Mouse (Mus musculus): ENCODE measurements around the gene Rara. TPM values are rescaled to one million over a fixed set of nuclear protein-coding genes. Genes with fewer than 3 reads are reported as not detected.

Rara gene
- total and polyA plus RNA-seq, 3 experiments, result 12.1 to 13.7 TPM; not detected in 1

- TF ChIP-seq GATA1 (IDR thresholded peaks at IDR 0.05; ENCODE audit: low read depth, low read length) (no peak; the same call in 1 of the 2 replicates), EP300 (IDR thresholded peaks at IDR 0.05; ENCODE audit: low read depth in 1 of 2, low read length in 2 of 2) (no peak), POLR2AphosphoS2 (IDR thresholded peaks at IDR 0.05; ENCODE audit: low read length) (0 out of 2 replicates have a peak, but pooled peaks have one; percentile 32), ZC3H11A (IDR thresholded peaks at IDR 0.05; ENCODE audit: low read depth, low read length) (peak; percentile 95)
Measured at GRCm38 (mm10) chr11:98974871-98975719, 47.5 kb downstream of the Rara start (continued).

GRCm38 (mm10) chr11:98978526-98979148, 51.0 kb downstream of the Rara start:
- H3K4me1 ChIP-seq (ENCODE audit: control insufficient read depth in 1 of 2, insufficient read depth in 2 of 2, low read length in 2 of 2), result peaks cover 0 to 6% of the 10 kb centered on the region in 2 experiments; a peak in 3 of 4 replicates
- H3K27ac ChIP-seq (ENCODE audit: control insufficient read depth, low read depth, low read length), result no peak overlapping the region
- no peak overlapping the region for H3K9ac ChIP-seq (ENCODE audit: control insufficient read depth, low read depth, low read length, poor library complexity, severe bottlenecking)
- no peaks in the 10 kb centered on the region for H3K79me2 ChIP-seq (ENCODE audit: control insufficient read depth, insufficient read depth, low read length, poor library complexity)
- H3K36me3 ChIP-seq (ENCODE audit: control insufficient read depth in 1 of 2, insufficient read depth in 2 of 2, low read length in 2 of 2), result 0 out of 4 replicates have a peak, but pooled peaks cover 0 to 3% of the 10 kb centered on the region in 2 experiments
- H3K9me3 ChIP-seq (replicated peaks; ENCODE audit: insufficient read depth, low read length), result no peaks in the 10 kb centered on the region
- no peak for TF ChIP-seq JUND (IDR thresholded peaks at IDR 0.05; ENCODE audit: low read depth, low read length)
- no peak for TF ChIP-seq TCF12 (IDR thresholded peaks at IDR 0.05; ENCODE audit: low read depth, low read length)
- no peak for TF ChIP-seq USF1 (IDR thresholded peaks at IDR 0.05; ENCODE audit: low read depth, low read length)
- TF ChIP-seq MXI1 (IDR thresholded peaks at IDR 0.05; ENCODE audit: low read depth, low read length), result no peak
- no peak for TF ChIP-seq ZMIZ1 (IDR thresholded peaks at IDR 0.05; ENCODE audit: low read depth, low read length)
- TF ChIP-seq GABPA (IDR thresholded peaks at IDR 0.05; ENCODE audit: low read depth, low read length), result no peak
- TF ChIP-seq MAX (IDR thresholded peaks at IDR 0.05; ENCODE audit: low read length), result no peak
- TF ChIP-seq POLR2A (IDR thresholded peaks at IDR 0.05; ENCODE audit: control insufficient read depth in 1 of 2, insufficient read depth in 1 of 2, low read depth in 1 of 2, low read length in 2 of 2, poor library complexity in 1 of 2), result no peak
- TF ChIP-seq RAD21 (IDR thresholded peaks at IDR 0.05; ENCODE audit: low read depth, low read length), result no peak
- no peak for TF ChIP-seq POLR2AphosphoS2 (IDR thresholded peaks at IDR 0.05; ENCODE audit: low read length)
- TF ChIP-seq POLR2AphosphoS5 (IDR thresholded peaks at IDR 0.05; ENCODE audit: borderline replicate concordance, low read depth, low read length), result no peak
- no peak for TF ChIP-seq MYC (IDR thresholded peaks at IDR 0.05; ENCODE audit: low read depth, low read length)
- TF ChIP-seq NRF1 (IDR thresholded peaks at IDR 0.05; ENCODE audit: insufficient read depth, low read depth, low read length, poor library complexity, severe bottlenecking), result no peak
- no peak for TF ChIP-seq ELF1 (IDR thresholded peaks at IDR 0.05; ENCODE audit: low read depth, low read length)
- H3K4me3 ChIP-seq (ENCODE audit: control insufficient read depth in 1 of 2, insufficient read depth in 1 of 2, low read depth in 2 of 2, low read length in 2 of 2), result no peak overlapping the region
- H3K27me3 ChIP-seq (ENCODE audit: control insufficient read depth in 1 of 2, insufficient read depth in 2 of 2, low read length in 2 of 2), result no peaks in the 10 kb centered on the region
- DNase-seq (ENCODE audit: low read depth, low spot score), result no peak
